Mouse (Mus musculus) right cerebral cortex, adult 2 months (tissue): ENCODE results near the gene Wipi1.
"Not testable (repeated sequence)": the region's sequence is repeated elsewhere in the genome, so short reads cannot be mapped to it uniquely, and the experiment has no call there.

ENCODE experiments used
- DNase-seq, 2 experiments: peaks; one replicate each; pipeline ENCODE4 v3.0.0; 2021 to 2022; ENCODE audit warnings: low spot score in 2 of 2

Wipi1 gene

GRCm38 (mm10) chr11:109611303-109612149, at the start of gene Wipi1:
Gene Wipi1, minus strand, starts transcription at chr11:109611967.
- DNase-seq = peak; percentile 97 to 98

- not testable (repeated sequence) for DNase-seq
Observed at GRCm38 (mm10) chr11:109660526-109660925, 48.8 kb upstream of the Wipi1 start.

- no peak for DNase-seq
Observed at GRCm38 (mm10) chr11:109656232-109656631, 44.5 kb upstream of the Wipi1 start.

DNA sequence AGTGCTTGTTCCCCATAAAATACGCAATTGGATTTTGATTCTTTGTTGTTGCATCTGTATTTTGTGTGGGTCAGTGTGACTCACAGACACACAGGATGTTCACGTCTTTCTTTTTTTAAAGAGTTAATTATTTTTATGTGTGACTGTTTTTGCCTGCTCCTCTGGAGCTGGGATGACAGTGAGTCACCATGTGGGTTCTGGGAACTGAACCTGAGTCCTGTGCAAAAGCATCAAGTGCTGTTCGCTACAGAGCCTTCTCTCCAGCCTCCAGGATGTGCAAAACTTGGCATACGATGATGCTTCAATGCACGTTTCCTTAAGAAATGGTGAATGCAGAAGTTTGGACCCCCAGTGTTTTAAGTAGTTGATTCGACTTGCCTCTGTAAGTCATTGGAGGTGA, 42.8 kb upstream of the Wipi1 start:
- DNase-seq = no peak

DNA sequence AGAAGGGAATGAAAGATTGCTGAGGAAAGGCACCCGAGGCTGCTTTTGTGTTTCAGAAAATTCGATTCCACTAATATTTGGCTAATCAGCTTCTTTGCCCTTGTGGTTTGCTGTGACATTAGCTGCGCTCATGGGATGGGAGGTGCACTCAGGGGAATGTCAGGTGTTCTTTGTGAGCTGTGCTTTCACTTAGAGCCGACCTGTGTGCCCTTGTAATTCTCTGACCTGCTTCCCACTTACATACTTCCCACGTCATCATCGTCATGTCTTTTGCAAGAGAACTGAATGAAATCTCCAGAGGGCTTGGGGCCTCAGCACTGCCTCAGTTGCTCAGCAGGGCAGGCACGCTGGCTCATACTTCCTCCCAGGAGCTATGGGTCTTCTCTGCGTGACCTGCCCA, 41.4 kb upstream of the Wipi1 start:
- no peak for DNase-seq

- no peak for DNase-seq
Observed at GRCm38 (mm10) chr11:109652505-109652904, 40.7 kb upstream of the Wipi1 start.

DNA sequence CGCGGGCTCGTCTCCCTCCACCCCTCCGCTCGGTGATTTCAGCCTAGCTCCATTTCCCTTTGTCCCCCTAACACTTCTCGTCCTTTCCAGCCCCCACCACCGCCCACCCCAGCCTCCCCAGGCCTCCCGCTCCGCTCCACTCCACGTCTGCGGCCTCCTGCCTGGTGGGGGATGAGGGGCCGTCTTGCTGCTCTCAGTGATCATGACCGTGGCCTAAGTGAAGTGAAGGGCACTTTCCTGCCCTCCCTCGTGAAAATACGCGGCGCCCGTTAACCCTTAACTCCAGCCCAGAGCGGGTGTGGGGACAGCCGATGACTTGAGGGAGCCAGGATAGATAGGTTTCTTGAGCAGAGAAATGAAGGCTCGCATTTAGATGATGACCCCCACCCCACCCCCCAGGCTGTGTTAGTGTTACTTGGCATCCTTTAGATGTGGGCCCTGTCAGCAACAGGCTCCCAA, 39.8 kb upstream of the Wipi1 start:
- no peak for DNase-seq

DNA sequence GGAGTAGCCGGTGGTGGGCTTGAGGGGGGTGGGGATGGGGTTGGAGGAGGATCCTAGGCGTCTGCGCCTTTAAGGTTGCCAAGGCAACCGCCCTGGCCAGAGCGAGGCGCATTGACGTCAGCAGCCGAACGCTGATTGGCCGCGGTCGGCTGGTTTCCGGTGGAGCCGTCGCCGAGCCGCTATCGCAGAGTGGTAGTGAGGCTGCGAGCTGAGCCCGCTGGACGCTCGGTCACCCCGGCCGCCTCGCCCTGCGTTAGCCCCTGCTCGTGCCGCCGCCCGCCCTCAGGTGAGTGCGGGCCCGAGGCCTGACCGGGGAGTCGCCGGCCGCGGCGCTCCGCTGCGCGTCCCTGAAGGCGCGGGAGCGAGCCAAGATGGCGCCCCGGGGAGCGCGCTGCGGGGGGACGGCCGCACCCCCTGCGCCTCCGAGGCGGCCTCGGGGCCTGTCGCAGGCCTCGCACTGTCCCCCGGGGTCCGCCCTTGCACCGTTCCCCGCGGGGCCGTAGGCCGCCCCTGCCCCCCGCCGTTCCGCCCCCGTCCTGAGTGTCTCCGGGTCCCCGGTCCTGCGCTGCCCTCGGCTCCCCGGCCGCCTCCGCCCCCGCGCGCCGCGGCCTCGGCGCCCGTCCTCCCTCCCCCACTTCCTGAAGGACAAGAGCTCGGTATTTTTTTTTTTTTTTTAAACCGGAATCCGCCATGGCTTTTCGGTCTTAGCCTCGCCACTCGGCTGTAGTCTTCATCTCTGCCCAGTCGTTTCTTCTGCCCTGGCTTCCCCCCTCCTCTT, 39.2 kb upstream of the Wipi1 start:
- DNase-seq = peak; percentile 93 to 96

DNA sequence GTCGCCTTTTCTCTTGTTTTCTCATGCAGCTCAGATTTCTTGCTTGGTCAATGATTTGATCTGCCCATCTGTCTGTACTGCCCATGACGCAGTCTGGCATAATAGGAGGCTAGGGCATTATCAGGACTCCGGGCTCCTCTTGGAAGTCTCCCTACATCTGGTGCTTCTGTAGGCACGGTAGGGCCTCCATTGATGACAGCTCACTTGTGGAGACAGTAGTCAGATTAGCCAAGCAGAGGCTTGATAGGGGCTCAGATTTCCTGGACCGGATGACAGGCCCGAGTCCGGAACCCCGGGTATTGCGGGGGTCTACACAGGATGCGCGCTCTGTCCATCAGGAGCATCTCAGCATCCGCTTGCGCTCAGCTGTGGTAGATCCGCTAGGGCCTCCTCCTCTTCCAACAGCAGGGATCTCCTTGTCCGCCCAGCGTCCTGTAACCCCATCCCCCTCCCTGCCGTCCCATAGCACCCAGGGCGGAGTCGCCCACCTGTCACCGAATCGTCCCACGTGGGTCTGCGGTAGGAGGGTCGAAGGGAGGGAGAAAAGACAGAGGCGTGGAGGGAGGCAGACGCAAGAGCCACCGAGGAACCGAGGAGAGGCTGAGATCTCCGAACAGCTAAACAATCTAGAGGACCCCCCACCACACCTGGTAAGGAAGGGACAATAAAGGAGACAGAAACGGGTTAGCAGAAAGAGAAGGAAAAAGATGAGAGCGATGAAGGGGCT, 38.4 kb upstream of the Wipi1 start:
- peak; percentile 85 to 87 for DNase-seq

DNA sequence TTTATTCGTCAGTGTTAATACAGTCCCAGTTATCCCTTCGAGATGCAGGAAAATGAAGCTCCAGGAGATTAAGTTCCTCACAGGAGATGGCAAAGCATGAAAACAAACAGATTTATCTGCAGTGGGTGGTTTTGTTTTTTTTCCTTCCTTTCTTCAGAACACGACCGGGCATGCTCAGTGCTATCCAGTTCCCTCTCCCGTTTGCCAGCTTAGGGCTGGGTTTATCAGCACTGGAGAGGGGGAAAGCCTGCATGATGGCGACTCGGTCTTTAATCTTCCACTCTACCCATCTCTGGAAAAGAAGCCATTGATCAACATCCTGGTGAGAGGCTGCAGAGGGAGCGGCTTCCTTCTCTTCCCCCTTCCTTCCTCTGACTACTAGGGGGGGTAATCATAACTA, 37.4 kb upstream of the Wipi1 start, which contains the start of gene Prkar1a:
Gene Prkar1a (plus strand): TSS at position 200 of the 400 bp plus-strand sequence.
- no peak for DNase-seq

DNA sequence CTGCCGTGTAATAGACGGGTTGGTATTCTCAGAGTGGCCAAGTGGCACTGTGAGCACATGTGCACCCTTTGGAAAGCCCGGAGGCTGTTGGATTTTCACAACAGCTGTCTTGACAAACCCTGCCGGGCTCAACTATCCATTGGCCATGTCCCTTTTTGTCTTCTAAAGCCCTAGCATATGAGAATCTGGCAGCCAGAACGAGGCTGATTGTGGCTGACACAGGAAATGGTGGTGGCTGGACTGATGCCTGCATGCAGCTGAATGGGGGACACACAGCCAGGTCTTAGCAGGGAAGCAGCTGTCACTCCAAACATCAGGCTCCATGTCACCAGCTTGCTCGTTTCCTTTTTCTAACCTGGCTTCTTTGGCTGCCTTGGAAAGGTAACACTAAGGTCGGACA, 36.7 kb upstream of the Wipi1 start:
- no peak for DNase-seq

GRCm38 (mm10) chr11:109641498-109642222, 29.9 kb upstream of the Wipi1 start:
- no peak for DNase-seq

DNA sequence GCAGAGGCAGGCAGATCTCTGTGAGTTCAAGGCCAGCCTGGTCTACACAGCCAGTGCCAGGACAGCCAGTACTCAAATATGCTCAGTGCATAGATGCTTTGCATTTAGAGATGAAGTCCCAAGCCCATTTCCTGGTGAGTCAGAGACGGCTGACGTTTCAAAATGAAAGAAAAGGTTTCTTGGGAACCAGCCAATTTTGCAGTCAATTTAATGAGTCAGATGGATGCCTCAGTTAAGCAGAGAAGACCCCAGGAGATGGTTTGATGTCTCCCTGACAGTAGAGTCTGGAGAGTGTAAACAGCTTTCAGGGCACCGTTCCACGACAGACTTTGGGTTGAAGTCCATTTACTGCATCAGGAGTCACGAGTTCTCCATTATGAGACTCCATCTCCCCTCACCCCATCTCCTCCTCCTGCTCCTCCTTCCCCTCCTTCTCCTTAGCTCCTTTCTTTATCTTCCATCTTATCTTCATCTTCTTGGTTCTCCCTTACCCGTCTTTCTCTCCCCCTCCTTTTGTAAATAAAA, 24.2 kb upstream of the Wipi1 start:
- DNase-seq = no peak

DNA sequence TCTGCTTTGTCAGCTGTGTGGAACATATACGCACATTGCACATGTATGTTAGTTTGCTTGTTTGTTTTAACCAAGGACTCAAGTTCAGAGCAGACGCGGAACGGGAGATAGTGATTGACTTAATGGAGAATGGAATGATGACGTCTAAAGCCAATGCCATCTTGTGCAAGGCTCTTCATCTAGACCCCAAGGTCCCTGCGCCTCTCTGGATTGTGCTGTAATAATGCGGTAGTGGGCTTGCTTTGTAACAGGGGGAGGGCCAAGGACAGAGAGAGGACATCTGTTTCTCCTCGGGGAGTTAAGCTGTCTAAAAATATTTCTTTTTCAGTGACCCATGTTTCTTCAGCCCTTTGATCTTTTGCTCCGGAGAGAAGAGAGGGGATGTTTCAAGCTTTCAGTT, 23.2 kb upstream of the Wipi1 start:
- no peak for DNase-seq

GRCm38 (mm10) chr11:109629021-109629521, 17.3 kb upstream of the Wipi1 start:
- DNase-seq = no peak

- DNase-seq = no peak
Observed at GRCm38 (mm10) chr11:109628099-109628498, 16.3 kb upstream of the Wipi1 start.

- no peak for DNase-seq
Observed at GRCm38 (mm10) chr11:109627648-109628047, 15.9 kb upstream of the Wipi1 start.

DNA sequence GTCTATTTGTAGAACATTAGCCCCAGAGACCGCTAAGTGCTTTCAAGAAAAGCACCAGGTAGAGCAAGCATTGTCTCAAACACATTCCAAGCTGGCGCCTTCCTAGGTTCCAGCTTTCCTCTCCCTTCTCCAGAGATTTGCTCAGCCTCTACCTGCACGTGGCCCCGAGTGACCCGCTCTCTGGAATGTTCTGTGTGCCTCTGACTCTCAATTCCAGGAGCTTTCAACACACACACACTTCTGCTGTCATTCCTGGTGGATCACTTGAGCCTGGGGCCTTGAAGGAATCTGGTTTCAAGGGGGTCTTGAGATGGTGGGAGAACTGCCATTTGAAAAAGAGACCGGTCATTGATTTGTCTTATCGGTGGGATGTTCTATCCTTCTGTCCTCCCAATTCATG, 11.5 kb upstream of the Wipi1 start:
- DNase-seq = no peak

- DNase-seq = peak; percentile 11 to 42
Observed at GRCm38 (mm10) chr11:109622518-109623037, 10.8 kb upstream of the Wipi1 start.

- DNase-seq = peak; percentile 77 to 82
Observed at GRCm38 (mm10) chr11:109621183-109621582, 9.4 kb upstream of the Wipi1 start.

DNA sequence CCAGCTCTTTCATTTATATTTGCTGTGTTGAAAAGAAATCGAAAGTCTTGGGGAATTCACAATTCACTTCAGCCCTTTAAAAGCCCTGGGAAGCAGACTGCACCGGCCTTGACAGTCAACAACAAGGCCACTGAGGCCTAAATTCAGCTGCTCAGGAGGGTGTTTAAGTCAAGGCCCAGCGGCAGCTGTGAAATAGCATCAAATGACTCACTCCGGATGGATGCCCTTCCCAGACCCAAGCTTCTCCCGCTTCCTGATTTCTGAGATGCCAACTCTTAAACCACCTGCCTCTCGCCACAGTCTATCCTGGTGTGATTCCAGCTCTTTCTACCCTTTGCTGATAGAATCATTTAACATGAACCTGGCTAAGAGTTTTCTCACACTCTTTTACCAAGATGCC, 8.6 kb upstream of the Wipi1 start:
- DNase-seq = no peak
